Mouse (Mus musculus): ENCODE data around the gene Rack1.

DNA sequence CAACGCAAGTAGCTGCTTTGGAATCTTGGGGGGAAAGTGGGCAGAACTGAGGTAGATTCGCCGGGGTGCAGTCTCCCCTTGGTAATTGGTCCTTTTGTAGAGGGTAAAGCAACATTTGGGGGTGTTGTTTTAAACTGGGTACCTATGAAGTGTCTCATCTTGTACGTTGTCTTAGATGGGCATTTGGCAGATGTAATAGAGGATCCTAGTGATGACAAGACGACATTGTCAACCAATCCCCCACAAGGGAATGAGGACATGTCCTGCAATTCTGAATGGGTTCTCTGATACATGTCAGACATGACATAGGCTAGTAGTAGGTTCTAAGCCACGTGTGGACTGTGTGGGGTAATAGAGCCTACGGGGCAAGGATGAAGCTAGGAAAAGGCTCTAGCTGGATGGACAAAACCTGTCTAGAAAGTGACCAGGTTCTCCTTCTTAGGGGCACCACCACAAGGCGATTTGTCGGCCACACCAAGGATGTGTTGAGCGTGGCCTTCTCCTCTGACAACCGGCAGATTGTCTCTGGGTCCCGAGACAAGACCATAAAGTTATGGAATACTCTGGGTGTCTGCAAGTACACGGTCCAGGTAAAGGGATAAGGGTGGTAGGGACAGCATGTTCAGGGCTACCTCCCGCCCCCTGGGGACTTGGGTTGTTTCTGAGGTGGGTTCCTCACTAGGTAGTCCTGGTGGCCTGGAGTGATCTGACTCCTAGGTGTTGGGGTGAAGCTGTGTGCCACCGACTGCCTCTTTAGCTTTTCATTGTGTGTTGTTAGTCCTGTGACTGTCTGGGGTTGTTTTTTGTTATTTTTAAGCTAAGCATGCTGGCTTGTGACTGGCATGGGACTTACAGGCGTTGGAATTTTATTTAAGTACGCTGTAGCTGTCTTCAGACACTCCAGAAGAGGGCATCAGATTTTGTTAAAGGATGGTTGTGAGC is 2.0 kb downstream of the Rack1 start:
- no peak for TF ChIP-seq TAL1 (IDR thresholded peaks at IDR 0.05; ENCODE audit: low read length)
- TF ChIP-seq GATA1 (IDR thresholded peaks at IDR 0.05; ENCODE audit: low read length): no peak

Data from erythroblast, embryonic 14.5 days (primary cell).